Comparison of ENCODE assay signal across 24 mouse cellular contexts in the genomic region with DNA sequence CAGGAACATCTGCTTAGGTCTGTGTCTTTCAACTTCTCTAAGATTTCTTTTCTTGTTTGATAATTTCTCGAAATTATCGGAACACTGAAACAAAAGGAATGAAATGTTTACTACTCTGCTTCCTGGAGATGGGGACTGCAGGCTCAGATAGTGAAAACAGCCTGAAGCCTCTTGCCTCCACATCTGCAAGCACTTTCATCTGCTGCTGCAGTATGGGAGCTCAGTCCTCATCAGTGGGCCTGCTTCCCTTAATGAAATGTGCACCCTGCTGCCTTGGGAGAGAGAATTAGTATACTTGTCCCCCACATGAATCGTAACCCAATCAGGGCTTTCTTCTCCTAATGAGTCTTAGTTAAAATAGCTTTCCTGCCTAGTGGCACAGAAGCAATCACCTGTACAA. TPM values are rescaled to one million over a fixed set of nuclear protein-coding genes. Genes with fewer than 3 reads are reported as not detected.
DNase-seq lines count a peak whose midpoint lies in the region; ATAC-seq and TF ChIP-seq lines count a peak whose summit lies in the region.
"Had no signal": no experiment of that assay in that cellular context is flagged by ENCODE, and none has a peak within 500 bp of the region (broad histone marks: within the 10 kb centered on the region; RNA-seq: fewer than 3 reads in every experiment).

No protein-coding gene starts in this region.

- peaks cover 66% of the 10 kb centered on the region for H3K36me3 ChIP-seq in lung, embryonic 14.5 days (ENCODE audit: insufficient read depth)
- H3K36me3 ChIP-seq in megakaryocyte, embryonic 14.5 days (replicated peaks; ENCODE audit: low read length), result peaks cover 89% of the 10 kb centered on the region
- H3K36me3 ChIP-seq in embryonic facial prominence, embryonic 12.5 days, result peaks cover 62% of the 10 kb centered on the region

- H3K9me3 ChIP-seq in lung, embryonic 14.5 days (ENCODE audit: low read depth, low read length), result no peaks in the 10 kb centered on the region
- H3K9me3 ChIP-seq in megakaryocyte, embryonic 14.5 days, result no peaks in the 10 kb centered on the region
- no peaks in the 10 kb centered on the region for H3K9me3 ChIP-seq in embryonic facial prominence, embryonic 12.5 days
- H3K9me3 ChIP-seq: embryonic facial prominence, embryonic 15.5 days; forebrain, embryonic 10.5 days; heart, embryonic 10.5 days; hindbrain, embryonic 12.5 days had no signal

- no peaks in the 10 kb centered on the region for H3K27me3 ChIP-seq in lung, embryonic 14.5 days (ENCODE audit: insufficient read depth, low read length)
- no peaks in the 10 kb centered on the region for H3K27me3 ChIP-seq in megakaryocyte, embryonic 14.5 days (replicated peaks)
- no peaks in the 10 kb centered on the region for H3K27me3 ChIP-seq in embryonic facial prominence, embryonic 12.5 days
- H3K27me3 ChIP-seq: CH12.LX; embryonic facial prominence, embryonic 15.5 days; hindbrain, embryonic 12.5 days; Patski had no signal

- H3K9ac ChIP-seq in lung, embryonic 14.5 days, result no peak overlapping the region
- no peak overlapping the region for H3K9ac ChIP-seq in embryonic facial prominence, embryonic 12.5 days
- H3K9ac ChIP-seq: embryonic facial prominence, embryonic 15.5 days; hindbrain, embryonic 12.5 days had no signal

- no peak overlapping the region for H3K27ac ChIP-seq in lung, embryonic 14.5 days (ENCODE audit: low read depth)
- peak overlapping the region; percentile 31; the same call in 1 of the 2 replicates for H3K27ac ChIP-seq in embryonic facial prominence, embryonic 12.5 days
- H3K27ac ChIP-seq: embryonic facial prominence, embryonic 15.5 days; forebrain, embryonic 10.5 days; heart, embryonic 10.5 days; hindbrain, embryonic 12.5 days had no signal

- no peak overlapping the region for H3K4me3 ChIP-seq in lung, embryonic 14.5 days (ENCODE audit: low read depth, low read length)
- H3K4me3 ChIP-seq in megakaryocyte, embryonic 14.5 days (replicated peaks), result peak overlapping the region; percentile 42
- no peak overlapping the region for H3K4me3 ChIP-seq in embryonic facial prominence, embryonic 12.5 days
- H3K4me3 ChIP-seq: embryonic facial prominence, embryonic 15.5 days; erythroblast, embryonic 14.5 days; forebrain, embryonic 10.5 days; heart, embryonic 10.5 days; hindbrain, embryonic 12.5 days had no signal

- no peak for TF ChIP-seq CTCF in lung, embryonic 14.5 days (IDR thresholded peaks at IDR 0.05; ENCODE audit: low read depth)

- DNase-seq in heart, adult 11 months, result peak; percentile 68
- no peak for DNase-seq in heart, adult 18-20 months
- DNase-seq in lung, embryonic 14.5 days, result peak; percentile 26
- DNase-seq in lung, postnatal 14 days, result no peak
- DNase-seq: adrenal gland, postnatal 25 days; cerebellum, adult 11-12 months; cerebellum, adult 9-10 months; cerebellum, postnatal 25 days; heart, postnatal 4 days had no signal

- 78% methylated on average over 3 of the region's 3 CpGs for WGBS in lung, embryonic 14.5 days
- WGBS in embryonic facial prominence, embryonic 12.5 days, result 52% methylated on average over 3 of the region's 3 CpGs

- ATAC-seq in lung, embryonic 14.5 days (ENCODE audit: insufficient read depth), result no peak
- ATAC-seq in megakaryocyte, adult 5-6 weeks (ENCODE audit: poor library complexity, severe bottlenecking), result no peak
- no peak for ATAC-seq in embryonic facial prominence, embryonic 12.5 days (ENCODE audit: insufficient number of reproducible peaks, insufficient read depth, low FRiP score, low TSS enrichment)
- ATAC-seq: activated CD4-positive, CD25-positive, alpha-beta regulatory T cell, adult 4 months; forebrain, embryonic 14.5 days; hindbrain, embryonic 16.5 days; inflammation-experienced regulatory T-cells, adult 6 months; intestine, postnatal 0 days; Patski had no signal

- no peaks in the 10 kb centered on the region for H3K4me1 ChIP-seq in lung, embryonic 14.5 days (ENCODE audit: insufficient read depth)
- H3K4me1 ChIP-seq in megakaryocyte, embryonic 14.5 days, result peaks cover 26% of the 10 kb centered on the region
- 0 out of 2 replicates have a peak, but pooled peaks cover 6% of the 10 kb centered on the region for H3K4me1 ChIP-seq in embryonic facial prominence, embryonic 12.5 days
- H3K4me1 ChIP-seq: embryonic facial prominence, embryonic 15.5 days; forebrain, embryonic 10.5 days; hindbrain, embryonic 12.5 days had no signal

- H3K4me2 ChIP-seq in lung, embryonic 14.5 days, result no peak overlapping the region
- H3K4me2 ChIP-seq in embryonic facial prominence, embryonic 12.5 days (replicated peaks), result no peak overlapping the region
- H3K4me2 ChIP-seq: embryonic facial prominence, embryonic 15.5 days; hindbrain, embryonic 12.5 days had no signal

RNA-seq across cellular contexts. Expression of gene Mrrf, which starts 7.1 kb away (rescaled TPM):
- total RNA-seq in heart, adult 18-20 months (2021), result 10 to 100 TPM; 38.6 to 44.5 TPM
- 30.4 and 42.3 TPM in 2 replicates for polyA plus RNA-seq in lung, embryonic 14.5 days (2014; fragmentation: Nextera tagmentation; extraction: Ambion mirVana)
- 2.5 and 6.8 TPM in 2 replicates for polyA plus RNA-seq in megakaryocyte, embryonic 14.5 days (2012; ENCODE audit: insufficient read depth, low replicate concordance)
- 9.3 and 10.1 TPM in 2 replicates for total RNA-seq in megakaryocyte, adult 5-6 weeks (2015)
- 22.5 and 23.6 TPM in 2 replicates for total RNA-seq in megakaryocyte, adult 5-6 weeks (2017)
- 24.5 and 29.1 TPM in 2 replicates for polyA plus RNA-seq in embryonic facial prominence, embryonic 12.5 days (2016; fragmentation: Nextera tagmentation; extraction: Ambion mirVana)

RNA-seq across cellular contexts. Expression of gene Rbm18, which starts 7.5 kb away (rescaled TPM):
- total RNA-seq in heart, adult 18-20 months (2021), result 10 to 100 TPM; 34.5 to 34.9 TPM
- 71.1 and 76.4 TPM in 2 replicates for polyA plus RNA-seq in lung, embryonic 14.5 days (2014; fragmentation: Nextera tagmentation; extraction: Ambion mirVana)
- 4.2 TPM in 1 of 2 replicates, not detected in the other for polyA plus RNA-seq in megakaryocyte, embryonic 14.5 days (2012; ENCODE audit: insufficient read depth, low replicate concordance)
- total RNA-seq in megakaryocyte, adult 5-6 weeks (2015), result 36.4 and 37.8 TPM in 2 replicates
- total RNA-seq in megakaryocyte, adult 5-6 weeks (2017), result 21.7 and 22.1 TPM in 2 replicates
- 96.2 and 96.3 TPM in 2 replicates for polyA plus RNA-seq in embryonic facial prominence, embryonic 12.5 days (2016; fragmentation: Nextera tagmentation; extraction: Ambion mirVana)

RNA-seq across cellular contexts. Expression of gene Lhx6, which starts 23.8 kb away (rescaled TPM):
- total RNA-seq in heart, adult 18-20 months (2021), result 1 to 10 TPM; 1.6 to 1.7 TPM
- polyA plus RNA-seq in lung, embryonic 14.5 days (2014; fragmentation: Nextera tagmentation; extraction: Ambion mirVana), result 10.8 and 12.8 TPM in 2 replicates
- polyA plus RNA-seq in megakaryocyte, embryonic 14.5 days (2012; ENCODE audit: insufficient read depth, low replicate concordance), result 0.18 TPM in 1 of 2 replicates, not detected in the other
- total RNA-seq in megakaryocyte, adult 5-6 weeks (2015), result not detected in 2 replicates
- total RNA-seq in megakaryocyte, adult 5-6 weeks (2017), result not detected in 2 replicates
- polyA plus RNA-seq in embryonic facial prominence, embryonic 12.5 days (2016; fragmentation: Nextera tagmentation; extraction: Ambion mirVana), result 15.5 and 22.3 TPM in 2 replicates
- polyA plus RNA-seq: activated CD4-positive, CD25-positive, alpha-beta regulatory T cell, adult 4 months; erythroblast, embryonic 14.5 days; inflammation-experienced regulatory T-cells, adult 6 months had no signal

Comparison
In these comparisons a context has a peak if more than half of its experiments do, and no peak if none do; other contexts are left out.
1. DNase-seq: peak in heart, adult 11 months (single experiment) and lung, embryonic 14.5 days (single experiment); none in heart, adult 18-20 months (0 of 2) and lung, postnatal 14 days (single experiment).
2. RNA of gene Rbm18, which starts 7.5 kb away (polyA plus RNA-seq): 96.2 to 96.3 TPM in embryonic facial prominence, embryonic 12.5 days and 71.1 to 76.4 TPM in lung, embryonic 14.5 days; 4.2 TPM in megakaryocyte, embryonic 14.5 days; every median in the first group is over 10 times any median in the second.